Mouse (Mus musculus) olfactory bulb, adult 2 months (tissue): ENCODE data around the gene Usmg5.

Experiments used
- CTCF ChIP-seq: fragments of 200-500 bp; IDR thresholded peaks from 2 replicates; pipeline ENCODE4 v1.5.1; 2012; ENCODE audit warnings: low read depth, mild to moderate bottlenecking, low read length, moderate library complexity; ENCODE audit not compliant: insufficient read depth
- POLR2A ChIP-seq: fragments of 200-500 bp; IDR thresholded peaks from 2 replicates; pipeline ENCODE4 v1.6.1; 2012; ENCODE audit warnings: mild to moderate bottlenecking, low read depth, low read length, moderate library complexity; ENCODE audit not compliant: insufficient read depth

- no peak for TF ChIP-seq POLR2A
- no peak for TF ChIP-seq CTCF
Observed at GRCm38 (mm10) chr19:47065860-47066259, 24.6 kb downstream of the Usmg5 start.
